Mouse (Mus musculus) stomach, postnatal 0 days (tissue): ENCODE measurements around the gene Ddx39b.

ENCODE experiments used
- CTCF ChIP-seq: IDR thresholded peaks from 2 replicates; pipeline ENCODE4 v1.5.1; 2016; ENCODE audit warnings: antibody characterized with exemption, low read depth, mild to moderate bottlenecking, moderate library complexity
- EP300 ChIP-seq: optimal IDR thresholded peaks from 2 replicates; pipeline ENCODE3; 2016; ENCODE audit warnings: antibody characterized with exemption

GRCm38 (mm10) chr17:35251162-35251719 is 9.7 kb downstream of the Ddx39b start:
- TF ChIP-seq CTCF (no peak), EP300 (no peak)
